Mouse (Mus musculus): Measurements from ENCODE around the gene Olfr1442. TPM values are rescaled to one million over a fixed set of nuclear protein-coding genes. Genes with fewer than 3 reads are reported as not detected.

Gene Olfr1442
- polyA plus RNA-seq, 1 experiment, result 0.09 TPM

Other genes with a start within 250 kb of the Olfr1442 start
- not detected in 2 replicates for gene Pfpl, start 242.5 kb upstream of the Olfr1442 start, polyA plus RNA-seq (2012; rRNA removed)
- 8.0 and 10.0 TPM in 2 replicates for gene Mpeg1, start 209.7 kb upstream of the Olfr1442 start, polyA plus RNA-seq (2012; rRNA removed)
- 33.0 and 34.9 TPM in 2 replicates for gene Dtx4, start 169.0 kb upstream of the Olfr1442 start, polyA plus RNA-seq (2012; rRNA removed)
- gene Fam111a, start 124.7 kb upstream of the Olfr1442 start, polyA plus RNA-seq (2012; rRNA removed), result 1.5 and 1.7 TPM in 2 replicates
- 0.08 and 0.19 TPM in 2 replicates for gene Gm4952, start 70.5 kb upstream of the Olfr1442 start, polyA plus RNA-seq (2012; rRNA removed)
- 0.07 and 0.22 TPM in 2 replicates for gene Glyat, start 37.1 kb upstream of the Olfr1442 start, polyA plus RNA-seq (2012; rRNA removed)
- not detected in 2 replicates for gene Olfr1443, start 7.7 kb downstream of the Olfr1442 start, polyA plus RNA-seq (2012; rRNA removed)
- 0.72 and 1.3 TPM in 2 replicates for gene Keg1, start 25.3 kb downstream of the Olfr1442 start, polyA plus RNA-seq (2012; rRNA removed)
- gene Cntf, start 95.2 kb downstream of the Olfr1442 start, polyA plus RNA-seq (2012; rRNA removed), result 0.57 and 1.2 TPM in 2 replicates
- gene Zfp91, start 125.7 kb downstream of the Olfr1442 start, polyA plus RNA-seq (2012; rRNA removed), result 21.8 and 24.6 TPM in 2 replicates
- 6.1 and 8.2 TPM in 2 replicates for gene Lpxn, start 125.8 kb downstream of the Olfr1442 start, polyA plus RNA-seq (2012; rRNA removed)
- not detected in 2 replicates for gene Gm5244, start 176.2 kb downstream of the Olfr1442 start, polyA plus RNA-seq (2012; rRNA removed)
- not detected in 2 replicates for gene Olfr1444, start 186.8 kb downstream of the Olfr1442 start, polyA plus RNA-seq (2012; rRNA removed)
- gene Olfr1445, start 213.4 kb downstream of the Olfr1442 start, polyA plus RNA-seq (2012; rRNA removed), result not detected in 2 replicates
- gene Olfr1446, start 223.1 kb downstream of the Olfr1442 start, polyA plus RNA-seq (2012; rRNA removed), result not detected in 2 replicates
- gene Olfr1447, start 233.3 kb downstream of the Olfr1442 start, polyA plus RNA-seq (2012; rRNA removed), result not detected in 2 replicates